Mouse (Mus musculus): Measurements from ENCODE around the gene Fam151b. TPM values are rescaled to one million over a fixed set of nuclear protein-coding genes. Genes with fewer than 3 reads are reported as not detected.
A peak's percentile ranks its signal among the peaks of the same experiment; 100 is the strongest.

The Fam151b gene
- polyA plus RNA-seq, 1 experiment from 2014 or later: 0.28 TPM

DNA sequence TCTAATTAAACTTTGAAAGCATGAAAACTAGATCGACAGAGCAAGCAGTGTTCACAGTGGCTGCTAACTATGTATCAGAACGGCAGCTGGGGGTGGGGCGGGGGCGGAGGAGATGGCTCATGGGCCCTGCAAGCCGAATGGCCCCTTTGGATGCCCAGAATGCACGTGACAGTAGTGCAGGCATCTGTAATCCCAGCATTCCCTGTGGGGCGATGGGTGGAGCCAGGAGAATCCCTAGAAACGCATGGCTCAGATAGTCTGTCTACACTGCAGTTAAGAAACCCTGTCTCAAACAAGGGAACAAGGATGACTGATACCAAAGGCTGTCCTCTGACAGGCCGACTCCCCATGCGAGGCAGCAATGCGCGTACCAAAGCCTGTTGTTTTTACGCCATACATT is 43.5 kb downstream of the Fam151b start:
- 71% methylated on average over 13 of the region's 13 CpGs for WGBS

DNA sequence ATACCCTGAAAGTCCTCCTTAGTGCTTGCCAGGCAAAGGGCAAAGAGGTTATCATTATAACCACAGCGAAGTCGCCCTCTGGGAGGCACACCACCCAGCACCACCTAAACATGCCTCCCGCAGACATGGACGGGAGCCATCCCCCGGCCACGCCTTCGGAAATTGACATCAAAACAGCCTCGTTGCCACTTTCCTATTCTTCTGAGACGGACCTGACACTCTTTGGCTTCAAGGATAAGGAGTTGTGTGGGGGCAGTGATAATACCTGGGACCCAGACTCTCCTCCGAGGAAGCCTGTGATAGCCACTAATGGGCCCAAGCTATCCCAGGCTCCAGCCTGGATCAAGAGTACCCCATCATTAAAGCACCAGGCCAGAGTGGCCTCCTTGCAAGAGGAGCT is 45.2 kb downstream of the Fam151b start:
- Histone ChIP-seq H3K9me3 (ENCODE audit: control insufficient read depth, low read length) (no peaks in the 10 kb centered on the region), H3K9ac (ENCODE audit: low read length) (no peak overlapping the region), H3K4me3 (ENCODE audit: control insufficient read depth in 1 of 2, insufficient read depth in 1 of 2, low read depth in 1 of 2, low read length in 2 of 2) (no peak overlapping the region), H3K4me1 (ENCODE audit: control insufficient read depth in 2 of 2, insufficient read depth in 2 of 2, low read length in 2 of 2) (no peaks in the 10 kb centered on the region), H3K4me2 (ENCODE audit: low read length) (no peak overlapping the region), H3K27ac (replicated peaks in 1 of 2; ENCODE audit: control insufficient read depth in 1 of 2, insufficient read depth in 1 of 2, low read depth in 2 of 2, low read length in 2 of 2) (no peak overlapping the region), H3K36me3 (ENCODE audit: control insufficient read depth, insufficient read depth, low read length) (no peaks in the 10 kb centered on the region), H3K27me3 (ENCODE audit: control insufficient read depth, insufficient read depth, low read length) (no peaks in the 10 kb centered on the region)
- 81% methylated on average over 10 of the region's 10 CpGs for WGBS
- ATAC-seq (ENCODE audit: insufficient number of reproducible peaks, insufficient read depth, low FRiP score, low read depth): no peak

More for the DNA sequence above, 43.5 kb downstream of the Fam151b start:
- H3K36me3 ChIP-seq (ENCODE audit: control insufficient read depth, insufficient read depth, low read length): no peaks in the 10 kb centered on the region
- no peak for ATAC-seq (ENCODE audit: insufficient number of reproducible peaks, insufficient read depth, low FRiP score, low read depth)
- no peaks in the 10 kb centered on the region for H3K4me1 ChIP-seq (ENCODE audit: control insufficient read depth in 2 of 2, insufficient read depth in 2 of 2, low read length in 2 of 2)
- H3K4me2 ChIP-seq (ENCODE audit: low read length): no peak overlapping the region
- no peaks in the 10 kb centered on the region for H3K9me3 ChIP-seq (ENCODE audit: control insufficient read depth, low read length)
- H3K27ac ChIP-seq (replicated peaks in 1 of 2; ENCODE audit: control insufficient read depth in 1 of 2, insufficient read depth in 1 of 2, low read depth in 2 of 2, low read length in 2 of 2): no peak overlapping the region
- H3K9ac ChIP-seq (ENCODE audit: low read length): no peak overlapping the region
- no peak overlapping the region for H3K4me3 ChIP-seq (ENCODE audit: control insufficient read depth in 1 of 2, insufficient read depth in 1 of 2, low read depth in 1 of 2, low read length in 2 of 2)
- H3K27me3 ChIP-seq (ENCODE audit: control insufficient read depth, insufficient read depth, low read length): no peaks in the 10 kb centered on the region

DNA sequence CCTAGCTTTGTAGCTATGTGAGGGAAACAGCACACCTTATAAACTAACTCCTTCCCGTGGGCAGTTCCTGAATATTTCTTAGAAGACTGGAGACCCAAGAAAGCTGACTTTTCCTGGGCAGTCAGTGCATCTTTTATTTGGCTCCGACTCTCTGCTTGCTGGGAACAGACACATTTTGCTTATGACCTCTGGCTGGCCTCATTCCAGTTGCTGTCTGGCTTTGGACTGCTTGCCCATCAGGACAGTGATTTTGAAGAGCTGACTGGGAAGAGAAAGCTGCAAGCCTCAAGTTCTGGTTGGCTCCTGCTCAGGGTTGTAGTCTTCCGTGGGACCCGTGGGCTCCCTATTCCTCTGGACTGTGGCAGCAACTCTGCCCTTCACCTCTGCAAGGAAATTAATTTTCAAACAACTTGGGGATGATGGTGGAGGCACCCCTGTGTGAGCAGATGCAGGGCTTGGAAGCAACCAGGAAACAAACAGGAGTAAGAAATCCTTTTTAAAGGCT is 56.4 kb downstream of the Fam151b start:
- peak overlapping the region; percentile 99; the same call in 1 of the 2 replicates for H3K4me2 ChIP-seq (ENCODE audit: low read length)
- no peaks in the 10 kb centered on the region for H3K36me3 ChIP-seq (ENCODE audit: control insufficient read depth, insufficient read depth, low read length)
- no peak overlapping the region for H3K27ac ChIP-seq (replicated peaks in 1 of 2; ENCODE audit: control insufficient read depth in 1 of 2, insufficient read depth in 1 of 2, low read depth in 2 of 2, low read length in 2 of 2)
- peaks cover 4 to 5% of the 10 kb centered on the region in 2 experiments; a peak in 2 of 4 replicates for H3K4me1 ChIP-seq (ENCODE audit: control insufficient read depth in 2 of 2, insufficient read depth in 2 of 2, low read length in 2 of 2)
- ATAC-seq (ENCODE audit: insufficient number of reproducible peaks, insufficient read depth, low FRiP score, low read depth): no peak
- 49% methylated on average over 4 of the region's 4 CpGs for WGBS
- peak overlapping the region in 1 of 2 experiments; percentile 59; a peak in 2 of 4 replicates for H3K4me3 ChIP-seq (ENCODE audit: control insufficient read depth in 1 of 2, insufficient read depth in 1 of 2, low read depth in 1 of 2, low read length in 2 of 2)
- peaks cover 59% of the 10 kb centered on the region for H3K27me3 ChIP-seq (ENCODE audit: control insufficient read depth, insufficient read depth, low read length)
- no peak overlapping the region for H3K9ac ChIP-seq (ENCODE audit: low read length)
- H3K9me3 ChIP-seq (ENCODE audit: control insufficient read depth, low read length): no peaks in the 10 kb centered on the region

DNA sequence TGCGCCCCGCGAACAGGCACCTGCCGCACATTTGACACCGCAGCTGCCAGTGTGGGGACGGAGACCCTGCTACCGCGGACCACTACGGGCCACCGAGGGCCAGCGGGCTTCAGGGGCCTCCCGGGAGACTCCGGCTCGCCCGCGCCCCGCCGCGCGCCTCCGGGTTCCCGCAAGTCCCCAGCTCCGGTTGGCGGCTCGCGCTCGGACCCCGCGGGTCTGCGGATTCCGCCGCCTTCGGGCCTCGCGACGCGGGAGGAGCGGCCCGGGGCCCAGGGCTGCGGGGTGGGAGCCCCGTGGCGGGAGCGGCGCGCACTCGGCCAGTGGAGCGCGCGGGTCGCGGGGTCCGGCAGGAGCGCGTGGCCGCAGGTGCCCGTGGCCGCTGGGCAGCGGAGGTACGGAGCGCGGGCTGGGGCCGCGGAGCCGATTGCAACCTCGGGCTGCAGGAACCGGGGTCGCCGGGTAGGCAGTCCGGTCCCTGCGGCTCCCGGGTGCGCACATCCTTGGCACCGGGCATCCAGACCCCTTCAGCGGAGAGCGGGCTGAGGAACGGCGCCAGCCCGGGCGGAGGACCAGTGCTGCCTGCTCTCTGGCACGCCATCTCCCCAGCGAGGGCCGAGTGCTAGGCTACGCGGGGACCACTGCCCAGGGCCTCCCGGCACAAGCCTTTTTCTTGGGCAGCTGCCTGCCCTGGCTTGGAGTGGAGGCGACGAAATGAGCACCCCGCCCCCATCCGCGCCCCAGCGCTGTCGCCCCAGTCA is 57.3 kb downstream of the Fam151b start:
- 0 out of 2 replicates have a peak, but pooled peaks have one; percentile 14 for ATAC-seq (ENCODE audit: insufficient number of reproducible peaks, insufficient read depth, low FRiP score, low read depth)
- WGBS: 1% methylated on average over 77 of the region's 92 CpGs
- no peaks in the 10 kb centered on the region for H3K9me3 ChIP-seq (ENCODE audit: control insufficient read depth, low read length)
- peak overlapping the region; percentile 99 for H3K4me2 ChIP-seq (ENCODE audit: low read length)
- no peaks in the 10 kb centered on the region for H3K36me3 ChIP-seq (ENCODE audit: control insufficient read depth, insufficient read depth, low read length)
- H3K27me3 ChIP-seq (ENCODE audit: control insufficient read depth, insufficient read depth, low read length): peaks cover 59% of the 10 kb centered on the region
- H3K9ac ChIP-seq (ENCODE audit: low read length): peak overlapping the region; percentile 56
- H3K4me3 ChIP-seq (ENCODE audit: control insufficient read depth in 1 of 2, insufficient read depth in 1 of 2, low read depth in 1 of 2, low read length in 2 of 2): peak overlapping the region; percentile 59 to 64
- H3K4me1 ChIP-seq (ENCODE audit: control insufficient read depth in 2 of 2, insufficient read depth in 2 of 2, low read length in 2 of 2): peaks cover 4 to 5% of the 10 kb centered on the region in 2 experiments; a peak in 2 of 4 replicates
- no peak overlapping the region for H3K27ac ChIP-seq (replicated peaks in 1 of 2; ENCODE audit: control insufficient read depth in 1 of 2, insufficient read depth in 1 of 2, low read depth in 2 of 2, low read length in 2 of 2)

- peak within 1 kb of the TSS; percentile 56 for H3K9ac ChIP-seq (ENCODE audit: low read length)
- no peaks in the 10 kb centered on the region for H3K36me3 ChIP-seq (ENCODE audit: control insufficient read depth, insufficient read depth, low read length)
- H3K4me2 ChIP-seq (ENCODE audit: low read length): peak within 1 kb of the TSS; percentile 99
- peak within 1 kb of the TSS; percentile 59 to 64 for H3K4me3 ChIP-seq (ENCODE audit: control insufficient read depth in 1 of 2, insufficient read depth in 1 of 2, low read depth in 1 of 2, low read length in 2 of 2)
- H3K27me3 ChIP-seq (ENCODE audit: control insufficient read depth, insufficient read depth, low read length): peaks cover 59% of the 10 kb centered on the region
- H3K4me1 ChIP-seq (ENCODE audit: control insufficient read depth in 2 of 2, insufficient read depth in 2 of 2, low read length in 2 of 2): peaks cover 4 to 5% of the 10 kb centered on the region in 2 experiments; a peak in 2 of 4 replicates
- H3K27ac ChIP-seq (replicated peaks in 1 of 2; ENCODE audit: control insufficient read depth in 1 of 2, insufficient read depth in 1 of 2, low read depth in 2 of 2, low read length in 2 of 2): no peak within 1 kb of the TSS
- peak; percentile 28; the same call in 1 of the 2 replicates for ATAC-seq (ENCODE audit: insufficient number of reproducible peaks, insufficient read depth, low FRiP score, low read depth)
- under 1% methylated on average over 53 of the region's 54 CpGs for WGBS
- no peaks in the 10 kb centered on the region for H3K9me3 ChIP-seq (ENCODE audit: control insufficient read depth, low read length)
These were observed 58.0 kb downstream of the Fam151b start, which contains the start of gene Ankrd34b for GRCm38 (mm10) chr13:92425758-92426264. Gene Ankrd34b, plus strand, starts transcription at chr13:92425896.

- H3K36me3 ChIP-seq (ENCODE audit: control insufficient read depth, insufficient read depth, low read length): no peaks in the 10 kb centered on the region
- H3K27ac ChIP-seq (replicated peaks in 1 of 2; ENCODE audit: control insufficient read depth in 1 of 2, insufficient read depth in 1 of 2, low read depth in 2 of 2, low read length in 2 of 2): no peak overlapping the region
- H3K9ac ChIP-seq (ENCODE audit: low read length): no peak overlapping the region
- peaks cover 59% of the 10 kb centered on the region for H3K27me3 ChIP-seq (ENCODE audit: control insufficient read depth, insufficient read depth, low read length)
- no peak overlapping the region for H3K4me2 ChIP-seq (ENCODE audit: low read length)
- H3K4me3 ChIP-seq (ENCODE audit: control insufficient read depth in 1 of 2, insufficient read depth in 1 of 2, low read depth in 1 of 2, low read length in 2 of 2): no peak overlapping the region
- ATAC-seq (ENCODE audit: insufficient number of reproducible peaks, insufficient read depth, low FRiP score, low read depth): no peak
- no peaks in the 10 kb centered on the region for H3K9me3 ChIP-seq (ENCODE audit: control insufficient read depth, low read length)
- WGBS: 48% methylated on average over 3 of the region's 3 CpGs
- peaks cover 4 to 5% of the 10 kb centered on the region in 2 experiments; a peak in 2 of 4 replicates for H3K4me1 ChIP-seq (ENCODE audit: control insufficient read depth in 2 of 2, insufficient read depth in 2 of 2, low read length in 2 of 2)
These were observed 60.1 kb downstream of the Fam151b start for GRCm38 (mm10) chr13:92423711-92424110.

DNA sequence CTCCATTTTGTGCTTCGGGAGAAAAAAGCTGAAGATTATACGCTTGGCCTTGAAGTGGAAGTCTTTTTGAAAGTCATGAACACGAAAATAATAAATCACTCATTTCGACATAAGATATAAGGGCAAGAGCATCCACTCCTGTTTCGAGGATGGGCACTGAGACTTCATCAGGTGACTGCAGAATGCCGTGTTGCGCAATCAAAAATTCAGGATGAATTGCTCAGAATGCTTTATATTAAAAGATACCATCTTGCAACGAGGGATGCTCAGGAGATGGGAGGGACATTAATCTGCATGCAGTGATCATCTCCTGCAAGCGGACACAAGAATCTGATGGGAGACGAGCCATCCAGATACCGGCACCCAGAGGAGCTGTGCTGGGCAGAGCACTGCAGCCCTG is 64.2 kb downstream of the Fam151b start:
- no peak overlapping the region for H3K4me2 ChIP-seq (ENCODE audit: low read length)
- 79% methylated on average over 11 of the region's 11 CpGs for WGBS
- H3K4me3 ChIP-seq (ENCODE audit: control insufficient read depth in 1 of 2, insufficient read depth in 1 of 2, low read depth in 1 of 2, low read length in 2 of 2): no peak overlapping the region
- no peaks in the 10 kb centered on the region for H3K36me3 ChIP-seq (ENCODE audit: control insufficient read depth, insufficient read depth, low read length)
- H3K4me1 ChIP-seq (ENCODE audit: control insufficient read depth in 2 of 2, insufficient read depth in 2 of 2, low read length in 2 of 2): no peaks in the 10 kb centered on the region
- H3K27me3 ChIP-seq (ENCODE audit: control insufficient read depth, insufficient read depth, low read length): peaks cover 21% of the 10 kb centered on the region
- H3K9me3 ChIP-seq (ENCODE audit: control insufficient read depth, low read length): no peaks in the 10 kb centered on the region
- ATAC-seq (ENCODE audit: insufficient number of reproducible peaks, insufficient read depth, low FRiP score, low read depth): no peak
- no peak overlapping the region for H3K27ac ChIP-seq (replicated peaks in 1 of 2; ENCODE audit: control insufficient read depth in 1 of 2, insufficient read depth in 1 of 2, low read depth in 2 of 2, low read length in 2 of 2)
- no peak overlapping the region for H3K9ac ChIP-seq (ENCODE audit: low read length)

All from heart, embryonic 14.5 days (tissue).